Mouse (Mus musculus) olfactory bulb, adult 2 months (tissue): ENCODE measurements around the gene Fam110a.

ENCODE experiments used
- CTCF ChIP-seq: fragments of 200-500 bp; IDR thresholded peaks from 2 replicates; pipeline ENCODE4 v1.5.1; 2012; ENCODE audit warnings: low read depth, mild to moderate bottlenecking, low read length, moderate library complexity; ENCODE audit not compliant: insufficient read depth
- POLR2A ChIP-seq: fragments of 200-500 bp; IDR thresholded peaks from 2 replicates; pipeline ENCODE4 v1.6.1; 2012; ENCODE audit warnings: mild to moderate bottlenecking, low read depth, low read length, moderate library complexity; ENCODE audit not compliant: insufficient read depth

- TF ChIP-seq CTCF: no peak
- TF ChIP-seq POLR2A: no peak
These were observed 4.0 kb downstream of the Fam110a start for GRCm38 (mm10) chr2:151976067-151976466.
